Mouse (Mus musculus): ENCODE data around the gene Ccser1.
A peak's percentile ranks its signal among the peaks of the same experiment; 100 is the strongest.

Ccser1 gene

GRCm38 (mm10) chr6:61300441-61300840 is 120.3 kb downstream of the Ccser1 start:
- DNase-seq (ENCODE audit: low spot score): no peak

GRCm38 (mm10) chr6:61300975-61301374 is 120.9 kb downstream of the Ccser1 start:
- DNase-seq (ENCODE audit: low spot score): no peak

- DNase-seq (ENCODE audit: low spot score): no peak
Measured at GRCm38 (mm10) chr6:61301631-61302030, 121.5 kb downstream of the Ccser1 start.

GRCm38 (mm10) chr6:61311324-61312091 is 131.4 kb downstream of the Ccser1 start:
- no peak for DNase-seq (ENCODE audit: low spot score)

- DNase-seq (ENCODE audit: low spot score): peak; percentile 8
Measured at GRCm38 (mm10) chr6:61315884-61316601, 135.9 kb downstream of the Ccser1 start.

GRCm38 (mm10) chr6:61320842-61321241 is 140.7 kb downstream of the Ccser1 start:
- no peak for DNase-seq (ENCODE audit: low spot score)

- no peak for DNase-seq (ENCODE audit: low spot score)
Measured at GRCm38 (mm10) chr6:61322328-61322727, 142.2 kb downstream of the Ccser1 start.

GRCm38 (mm10) chr6:61326131-61326530 is 146.0 kb downstream of the Ccser1 start:
- no peak for DNase-seq (ENCODE audit: low spot score)

- DNase-seq (ENCODE audit: low spot score): no peak
Measured at GRCm38 (mm10) chr6:61328981-61329380, 148.9 kb downstream of the Ccser1 start.

GRCm38 (mm10) chr6:61329593-61330540 is 149.7 kb downstream of the Ccser1 start:
- DNase-seq (ENCODE audit: low spot score): no peak

- no peak for DNase-seq (ENCODE audit: low spot score)
Measured at GRCm38 (mm10) chr6:61334466-61334865, 154.3 kb downstream of the Ccser1 start.

- DNase-seq (ENCODE audit: low spot score): no peak
Measured at GRCm38 (mm10) chr6:61347045-61347838, 167.1 kb downstream of the Ccser1 start.

GRCm38 (mm10) chr6:61363722-61364121 is 183.6 kb downstream of the Ccser1 start:
- DNase-seq (ENCODE audit: low spot score): no peak

- no peak for DNase-seq (ENCODE audit: low spot score)
Measured at GRCm38 (mm10) chr6:61382526-61382925, 202.4 kb downstream of the Ccser1 start.

- no peak for DNase-seq (ENCODE audit: low spot score)
Measured at GRCm38 (mm10) chr6:61382991-61383390, 202.9 kb downstream of the Ccser1 start.

GRCm38 (mm10) chr6:61387046-61387445 is 206.9 kb downstream of the Ccser1 start:
- no peak for DNase-seq (ENCODE audit: low spot score)

GRCm38 (mm10) chr6:61427490-61427889 is 247.4 kb downstream of the Ccser1 start:
- no peak for DNase-seq (ENCODE audit: low spot score)

- no peak for DNase-seq (ENCODE audit: low spot score)
Measured at GRCm38 (mm10) chr6:61430881-61431725, 251.0 kb downstream of the Ccser1 start.

- DNase-seq (ENCODE audit: low spot score): no peak
Measured at GRCm38 (mm10) chr6:61431726-61431984, 251.5 kb downstream of the Ccser1 start.

- DNase-seq (ENCODE audit: low spot score): no peak
Measured at GRCm38 (mm10) chr6:61432167-61432566, 252.0 kb downstream of the Ccser1 start.

GRCm38 (mm10) chr6:61432703-61433102 is 252.6 kb downstream of the Ccser1 start:
- DNase-seq (ENCODE audit: low spot score): no peak

Data from yolk sac, embryonic 10.5 days (tissue).